Mouse (Mus musculus) cerebellum, adult 2 months (tissue): ENCODE data around the gene Gng7. TPM values are rescaled to one million over a fixed set of nuclear protein-coding genes. Genes with fewer than 3 reads are reported as not detected.

Experiments used
- DNase-seq, 2 experiments: peaks; one replicate each; pipeline ENCODE4 v3.0.0; 2021
- H3K27ac ChIP-seq: fragments of 200-500 bp; 2 replicates; pipeline ENCODE4 v1.5.1; 2012; ENCODE audit warnings: low read length, control low read depth, inconsistent platforms; ENCODE audit not compliant: insufficient read depth
- H3K27me3 ChIP-seq: fragments of 200-500 bp; 2 replicates; pipeline ENCODE4 v1.6.1; 2012; ENCODE audit warnings: inconsistent platforms, mild to moderate bottlenecking, low read length, moderate library complexity; ENCODE audit not compliant: control insufficient read depth, insufficient read depth
- H3K4me1 ChIP-seq: fragments of 200-500 bp; 2 replicates; pipeline ENCODE4 v1.6.1; 2011; ENCODE audit warnings: low read length; ENCODE audit not compliant: control insufficient read depth, insufficient read depth
- H3K4me3 ChIP-seq: fragments of 200-500 bp; replicated peaks from 2 replicates; pipeline ENCODE3; 2011; ENCODE audit warnings: mild to moderate bottlenecking, low read depth, low read length, control low read depth; ENCODE audit not compliant: insufficient read depth
- CTCF ChIP-seq: fragments of 200-500 bp; IDR thresholded peaks from 2 replicates; pipeline ENCODE4 v1.5.1; 2011; ENCODE audit warnings: low read depth, mild to moderate bottlenecking, control low read depth, low read length, moderate library complexity, borderline replicate concordance; ENCODE audit not compliant: insufficient read depth
- POLR2A ChIP-seq: fragments of 200-500 bp; IDR thresholded peaks from 2 replicates; pipeline ENCODE4 v1.6.1; 2011; ENCODE audit warnings: low read length, control low read depth, borderline replicate concordance; ENCODE audit not compliant: insufficient read depth
- WGBS: fragments of 180-500 bp; shearing (Covaris S2); methylation state at CpG from one replicate; pipeline ENCODE4 v1.1.7; 2018; 5-methylcytosine and 5-hydroxymethylcytosine counted together
- polyA plus RNA-seq: library from polyadenylated mRNA; depleted of rRNA; stranded (reverse); fragments of >200 nt; gene quantifications from 2 replicates; pipeline ENCODE4 v1.2.3, GENCODE M21; 2012

The Gng7 gene
- polyA plus RNA-seq, 1 experiment: 23.0 TPM

DNA sequence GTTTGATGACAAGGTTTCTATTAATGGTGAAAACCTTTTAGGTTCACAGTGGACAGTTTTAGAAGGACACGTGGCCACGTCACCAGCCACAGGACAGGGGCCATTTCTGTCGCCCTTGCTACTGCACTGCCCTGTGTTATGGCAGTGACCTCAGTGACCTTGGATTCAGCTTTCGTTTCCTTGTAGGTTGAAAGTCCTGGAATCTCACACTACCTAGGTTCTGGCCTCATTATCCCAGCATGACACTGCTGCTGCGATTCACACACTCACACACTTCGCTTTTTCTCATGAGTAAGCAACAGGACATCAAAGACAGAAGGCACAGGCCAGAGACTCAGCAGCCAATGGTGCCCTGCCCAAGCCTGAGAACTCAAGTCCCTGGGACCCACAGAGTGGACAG is 57.8 kb downstream of the Gng7 start:
- no peak for TF ChIP-seq CTCF
- no peak for TF ChIP-seq POLR2A
- 89% methylated on average over 6 of the region's 6 CpGs for WGBS
- no peaks in the 10 kb centered on the region for H3K27me3 ChIP-seq
- DNase-seq: no peak
- no peak overlapping the region for H3K4me3 ChIP-seq
- no peak overlapping the region for H3K27ac ChIP-seq
- H3K4me1 ChIP-seq: peaks cover 13% of the 10 kb centered on the region

GRCm38 (mm10) chr10:80956385-80956784 is 58.4 kb downstream of the Gng7 start:
- Histone ChIP-seq H3K27me3 (no peaks in the 10 kb centered on the region), H3K4me3 (no peak overlapping the region), H3K27ac (no peak overlapping the region), H3K4me1 (peaks cover 13% of the 10 kb centered on the region)
- no peak for DNase-seq
- WGBS: 95% methylated on average over 8 of the region's 8 CpGs
- TF ChIP-seq POLR2A: no peak
- TF ChIP-seq CTCF: no peak

- no peak overlapping the region for H3K4me3 ChIP-seq
- H3K27ac ChIP-seq: no peak overlapping the region
- H3K4me1 ChIP-seq: peaks cover 13% of the 10 kb centered on the region
- TF ChIP-seq CTCF (peak; percentile 88), POLR2A (no peak)
- peak; percentile 76 to 78 for DNase-seq
- no peaks in the 10 kb centered on the region for H3K27me3 ChIP-seq
- 9% methylated on average over 9 of the region's 9 CpGs for WGBS
Measured at GRCm38 (mm10) chr10:80955536-80955935, 59.2 kb downstream of the Gng7 start.

- Histone ChIP-seq H3K27ac (no peak overlapping the region), H3K4me1 (peaks cover 13% of the 10 kb centered on the region), H3K4me3 (no peak overlapping the region), H3K27me3 (no peaks in the 10 kb centered on the region)
- WGBS: 12% methylated on average over 6 of the region's 6 CpGs
- TF ChIP-seq CTCF (no peak), POLR2A (no peak)
- DNase-seq: peak in 1 of 2 experiments; percentile 38
Measured at GRCm38 (mm10) chr10:80954843-80955242, 59.9 kb downstream of the Gng7 start.

- peaks cover 13% of the 10 kb centered on the region for H3K4me1 ChIP-seq
Measured at GRCm38 (mm10) chr10:80954415-80954814, 60.3 kb downstream of the Gng7 start.

DNA sequence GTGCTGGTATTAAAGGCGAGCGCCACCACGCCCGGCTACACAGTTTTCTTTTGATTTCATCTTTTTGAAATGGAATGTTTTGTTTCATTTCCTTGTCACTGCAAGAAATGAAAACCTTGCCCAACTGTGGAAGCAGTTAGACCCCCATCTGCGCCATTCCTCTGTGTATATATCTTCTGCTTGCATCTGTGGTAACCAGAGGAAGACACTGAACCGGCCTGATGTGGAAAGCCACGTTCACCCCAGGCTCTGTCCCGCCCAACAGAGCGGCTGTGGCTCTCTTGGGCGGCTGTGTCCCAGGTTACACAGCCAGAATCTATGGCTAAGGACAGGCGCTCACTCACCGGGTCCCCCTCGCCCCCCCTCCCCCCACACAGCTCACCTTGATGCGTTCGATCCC is 62.3 kb downstream of the Gng7 start:
- 87% methylated on average over 15 of the region's 15 CpGs for WGBS
- no peak for DNase-seq
- peaks cover 13% of the 10 kb centered on the region for H3K4me1 ChIP-seq
- H3K27ac ChIP-seq: no peak overlapping the region
- no peaks in the 10 kb centered on the region for H3K27me3 ChIP-seq
- TF ChIP-seq CTCF: no peak
- no peak for TF ChIP-seq POLR2A
- H3K4me3 ChIP-seq: no peak overlapping the region

More at GRCm38 (mm10) chr10:80954415-80954814, 60.3 kb downstream of the Gng7 start:
- 58% methylated on average over 13 of the region's 13 CpGs for WGBS
- TF ChIP-seq POLR2A (no peak), CTCF (no peak)
- no peak for DNase-seq
- Histone ChIP-seq H3K27ac (no peak overlapping the region), H3K27me3 (no peaks in the 10 kb centered on the region), H3K4me3 (no peak overlapping the region)

GRCm38 (mm10) chr10:80951761-80952390 is 62.9 kb downstream of the Gng7 start:
- no peak for DNase-seq

DNA sequence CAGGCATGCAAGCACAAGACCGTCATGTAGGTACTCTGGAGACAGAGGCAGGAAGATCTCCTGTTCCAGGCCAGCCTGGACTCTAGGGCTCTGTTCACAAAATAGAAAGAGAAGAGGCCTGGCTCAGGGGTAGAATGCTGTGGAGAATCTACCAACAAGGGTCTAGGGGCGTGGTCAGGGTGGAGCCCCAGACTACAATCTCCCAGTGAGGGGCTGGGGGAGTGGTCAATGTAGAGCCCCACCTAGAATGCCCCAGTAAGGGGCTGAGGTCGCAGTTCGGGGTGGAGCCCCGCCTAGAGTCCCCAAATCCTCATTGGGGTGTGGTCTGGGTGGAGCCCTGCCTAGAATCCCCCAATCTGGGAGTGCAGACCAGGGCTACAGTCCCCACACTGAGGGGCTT is 64.4 kb downstream of the Gng7 start:
- no peak for DNase-seq
- TF ChIP-seq CTCF: no peak

More at GRCm38 (mm10) chr10:80951761-80952390, 62.9 kb downstream of the Gng7 start:
- WGBS: 79% methylated on average over 10 of the region's 10 CpGs
- Histone ChIP-seq H3K4me3 (no peak overlapping the region), H3K27me3 (no peaks in the 10 kb centered on the region), H3K27ac (no peak overlapping the region), H3K4me1 (peaks cover 13% of the 10 kb centered on the region)
- no peak for TF ChIP-seq CTCF
- no peak for TF ChIP-seq POLR2A

More for the DNA sequence above, 64.4 kb downstream of the Gng7 start:
- Histone ChIP-seq H3K4me1 (peaks cover 11% of the 10 kb centered on the region), H3K27ac (no peak overlapping the region), H3K4me3 (no peak overlapping the region), H3K27me3 (no peaks in the 10 kb centered on the region)
- 53% methylated on average over 5 of the region's 5 CpGs for WGBS
